Mouse (Mus musculus) hematopoietic stem cell, adult 5-6 weeks (primary cell): Measurements from ENCODE around the gene Hao1. TPM values are rescaled to one million over a fixed set of nuclear protein-coding genes. Genes with fewer than 3 reads are reported as not detected.

Experiments used
- ATAC-seq, 2 experiments: fragments of 125-278 bp in 1 of 2; replicated peaks in 1 of 2; 2 replicates each; pipeline ENCODE4 v1.8.0; 2016 to 2017; ENCODE audit warnings: inconsistent platforms in 2 of 2, mild to moderate bottlenecking in 2 of 2, moderate number of reproducible peaks in 2 of 2, low read depth in 1 of 2, moderate TSS enrichment in 1 of 2; ENCODE audit not compliant: low FRiP score in 2 of 2, poor library complexity in 2 of 2, severe bottlenecking in 2 of 2, insufficient read depth in 1 of 2, low TSS enrichment in 1 of 2
- total RNA-seq: library from RNA; stranded (forward); fragments of 172-1452, 232-1000 nt; gene quantifications from 2 replicates; pipeline ENCODE4 v1.2.3, GENCODE M21; 2017

The Hao1 gene
- not detected in 2 replicates for total RNA-seq

DNA sequence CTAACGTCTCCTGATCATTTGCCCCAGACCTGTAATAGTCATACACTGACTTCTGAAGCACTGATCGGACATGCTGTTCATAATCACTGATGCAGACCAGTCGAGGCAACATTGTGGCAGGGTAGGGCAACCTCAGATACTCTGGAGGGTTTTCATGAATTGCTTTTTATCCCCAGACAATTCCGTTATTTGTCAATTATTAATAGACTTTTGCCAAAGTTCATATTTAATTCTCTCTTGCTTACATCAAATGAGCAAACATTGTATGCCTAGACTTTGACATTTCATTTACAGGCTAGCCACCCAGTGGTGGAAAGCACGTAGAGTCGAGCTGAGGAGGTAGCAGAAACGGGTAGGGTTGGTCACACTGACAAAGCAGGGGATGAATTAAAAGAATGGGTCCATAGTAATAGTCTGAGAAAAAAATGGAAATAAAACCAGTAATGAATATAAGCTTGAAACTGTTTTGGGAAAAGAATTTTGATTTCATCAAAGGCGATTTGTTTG, at the start of gene Hao1:
Gene Hao1 (minus strand): TSS at position 148 of the 507 bp plus-strand sequence.
- no peak for ATAC-seq

GRCm38 (mm10) chr2:134591081-134591694, 37.0 kb upstream of the Hao1 start:
- no peak for ATAC-seq

DNA sequence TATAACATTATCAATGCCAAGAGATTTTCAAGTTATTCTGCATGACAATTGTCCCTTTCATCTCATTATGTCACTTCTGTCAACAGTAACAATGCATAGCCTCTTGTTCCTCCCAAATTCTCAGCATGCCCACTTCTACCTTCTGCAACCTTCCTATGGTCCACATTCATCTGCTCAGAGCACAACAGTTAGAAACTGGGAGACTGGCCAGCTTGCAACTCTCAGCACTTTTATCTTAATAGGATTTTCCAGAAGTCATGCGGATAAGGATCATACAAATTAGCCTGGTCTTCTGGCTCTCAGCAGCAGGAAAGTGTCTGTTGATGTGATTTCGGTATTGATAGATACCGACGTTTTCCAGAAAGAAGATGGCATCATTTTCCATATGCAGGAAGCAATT, 31.1 kb upstream of the Hao1 start:
- no peak for ATAC-seq

DNA sequence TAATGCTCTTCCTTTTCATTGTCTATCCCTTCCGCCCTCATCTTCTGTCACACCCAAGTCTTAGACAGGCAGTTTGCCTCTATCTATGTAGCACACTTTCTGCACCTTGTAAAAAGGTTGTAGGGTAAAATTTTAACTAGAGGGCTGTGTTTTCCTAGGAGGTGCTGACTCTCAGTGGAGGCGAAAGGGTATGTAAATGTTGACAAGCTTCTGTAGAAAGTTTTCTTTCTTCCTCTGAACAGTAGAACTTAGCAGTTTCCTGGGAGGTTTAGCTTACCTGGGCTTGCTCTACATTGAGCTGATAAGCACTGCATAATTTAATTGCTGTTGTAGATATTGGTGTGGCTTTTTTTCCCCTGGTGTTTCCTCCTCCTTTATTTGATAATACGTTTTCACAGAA, 5.3 kb upstream of the Hao1 start:
- ATAC-seq = no peak

DNA sequence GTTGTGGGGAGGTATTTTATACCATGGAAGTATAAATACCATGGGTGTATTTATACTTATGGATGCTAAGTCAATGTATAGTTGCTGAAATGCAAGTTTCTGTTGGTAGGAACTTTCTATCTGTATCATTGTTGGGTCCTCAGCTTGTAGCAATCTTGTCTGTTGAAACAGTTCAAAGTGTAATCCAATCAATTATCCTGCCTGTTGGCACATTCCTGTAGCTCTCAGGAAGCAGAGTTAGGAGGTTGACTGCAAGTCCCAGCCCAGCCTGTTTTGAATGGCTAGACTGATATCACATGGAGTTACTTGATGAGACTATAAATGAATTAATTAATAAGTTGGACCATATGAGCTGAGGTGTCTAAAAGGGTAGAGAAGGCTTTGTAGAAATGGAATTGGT, 1.8 kb downstream of the Hao1 start:
- no peak for ATAC-seq

- ATAC-seq = peak; percentile 51 to 72; a peak in 3 of 4 replicates
Observed at GRCm38 (mm10) chr2:134549770-134550169, 4.4 kb downstream of the Hao1 start.

GRCm38 (mm10) chr2:134545116-134545515, 9.1 kb downstream of the Hao1 start:
- 0 out of 4 replicates have a peak, but pooled peaks of 1 of the 2 experiments have one; percentile 2 for ATAC-seq

GRCm38 (mm10) chr2:134544321-134545065, 9.7 kb downstream of the Hao1 start:
- ATAC-seq = peak; percentile 56 to 62

GRCm38 (mm10) chr2:134543501-134543900, 10.7 kb downstream of the Hao1 start:
- ATAC-seq = no peak

GRCm38 (mm10) chr2:134541019-134541418, 13.1 kb downstream of the Hao1 start:
- peak; percentile 42 to 44; a peak in 2 of 4 replicates for ATAC-seq

DNA sequence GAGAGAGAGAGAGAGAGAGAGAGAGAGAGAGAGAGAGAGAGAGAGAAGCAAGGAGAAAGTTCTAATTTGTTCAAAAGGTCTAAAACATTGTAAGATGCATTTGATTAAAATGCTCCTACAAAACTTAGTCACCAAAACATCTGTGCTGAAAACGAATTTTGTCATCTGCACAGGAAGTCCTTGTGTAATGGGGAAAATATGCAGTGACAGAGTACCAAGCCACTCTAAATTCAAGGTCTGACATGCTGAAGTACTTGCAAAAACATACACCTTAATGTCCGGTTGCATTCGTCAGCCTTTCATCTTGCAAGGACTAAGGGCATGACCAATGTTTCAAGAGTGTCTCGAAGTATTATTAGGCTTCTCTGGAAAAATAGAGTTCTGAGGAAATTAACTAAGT, 15.7 kb downstream of the Hao1 start:
- no peak for ATAC-seq

DNA sequence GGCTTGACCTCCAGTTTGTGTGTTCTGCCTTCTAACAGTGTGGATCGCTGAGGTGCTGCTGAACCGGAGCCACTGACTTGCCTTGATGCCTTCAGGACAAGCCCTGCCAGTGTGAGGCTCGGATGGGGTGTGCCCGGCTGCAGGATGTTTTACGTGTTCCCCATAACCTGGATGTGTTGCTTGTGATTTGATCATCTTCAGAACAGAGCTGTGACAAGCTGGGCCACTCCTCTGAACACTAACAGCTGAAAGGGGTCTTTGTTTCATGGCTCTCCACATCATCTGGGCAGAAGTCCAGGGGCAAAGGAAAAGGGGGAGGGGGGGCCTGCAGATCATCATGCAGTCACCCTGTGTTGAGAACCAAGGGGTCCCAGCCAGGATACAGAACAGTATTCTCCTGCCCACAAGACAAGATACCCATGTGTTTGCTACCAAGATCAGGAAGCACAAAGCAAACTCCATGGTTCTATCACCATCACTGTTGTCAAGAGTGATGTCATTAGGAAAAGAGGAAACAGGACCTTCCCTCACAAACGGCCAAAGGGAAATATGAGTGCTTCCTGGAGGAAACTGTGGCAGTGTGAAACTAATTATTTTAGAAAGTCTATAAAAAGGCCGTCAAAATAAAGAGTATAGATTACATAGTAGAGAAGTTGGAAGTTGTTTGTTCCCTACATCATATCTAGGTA, 25.9 kb downstream of the Hao1 start:
- ATAC-seq = peak in 1 of 2 experiments; percentile 16; a peak in 3 of 4 replicates

DNA sequence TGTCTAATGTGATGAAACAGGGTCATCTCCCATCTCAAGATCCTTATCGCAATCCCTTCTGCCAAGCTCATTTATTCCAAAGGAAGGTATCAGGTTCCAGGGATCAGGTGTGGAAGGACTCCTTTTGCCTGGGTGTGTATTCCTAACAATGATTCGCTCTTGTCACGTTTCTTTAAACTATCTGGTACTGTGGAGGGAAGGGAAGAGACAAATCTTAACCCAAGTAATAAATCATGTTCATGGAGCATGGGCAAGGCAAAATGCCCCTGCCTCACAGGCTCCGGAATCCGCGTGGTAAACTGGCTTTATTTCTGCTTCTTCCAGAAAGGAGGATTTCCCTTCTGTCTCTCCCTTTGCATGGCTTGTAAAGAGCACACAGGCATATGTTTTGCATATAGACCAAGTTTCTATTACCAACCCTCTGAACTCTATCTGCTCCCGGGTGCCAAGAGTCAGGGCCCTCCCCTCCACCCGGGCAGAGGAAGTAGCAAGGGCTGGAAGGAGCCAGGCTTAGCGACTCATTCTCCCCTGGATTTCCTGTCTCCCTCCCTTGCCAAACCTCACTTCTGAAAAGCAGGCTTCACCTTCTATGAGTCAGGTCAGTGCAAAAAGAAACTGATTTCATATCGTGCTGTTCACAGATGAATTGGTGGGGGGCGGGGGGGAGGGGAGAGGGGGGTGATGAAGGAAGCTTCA, 26.6 kb downstream of the Hao1 start:
- peak; percentile 95 to 96 for ATAC-seq

GRCm38 (mm10) chr2:134518042-134518441, 36.1 kb downstream of the Hao1 start:
- ATAC-seq = peak; percentile 74 to 94

DNA sequence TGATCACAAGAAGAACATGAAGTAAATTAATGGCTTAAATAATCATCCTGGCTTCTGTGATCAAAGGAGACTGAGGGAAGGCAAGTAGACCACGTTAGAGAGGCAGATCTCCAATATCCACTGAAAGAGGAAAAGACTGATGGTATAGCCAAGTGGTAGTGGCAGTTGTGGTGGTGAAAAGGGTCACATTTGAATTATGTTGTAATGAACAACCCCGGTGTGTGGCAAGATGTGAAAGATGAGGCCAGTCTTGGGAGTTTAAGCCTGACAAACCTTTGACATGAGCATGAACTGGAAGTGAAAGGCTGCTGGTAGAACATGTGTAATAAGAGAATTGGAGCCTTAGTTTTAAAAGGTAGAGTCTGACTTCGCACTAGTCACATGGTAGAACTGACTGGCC, 54.4 kb downstream of the Hao1 start:
- no peak for ATAC-seq

DNA sequence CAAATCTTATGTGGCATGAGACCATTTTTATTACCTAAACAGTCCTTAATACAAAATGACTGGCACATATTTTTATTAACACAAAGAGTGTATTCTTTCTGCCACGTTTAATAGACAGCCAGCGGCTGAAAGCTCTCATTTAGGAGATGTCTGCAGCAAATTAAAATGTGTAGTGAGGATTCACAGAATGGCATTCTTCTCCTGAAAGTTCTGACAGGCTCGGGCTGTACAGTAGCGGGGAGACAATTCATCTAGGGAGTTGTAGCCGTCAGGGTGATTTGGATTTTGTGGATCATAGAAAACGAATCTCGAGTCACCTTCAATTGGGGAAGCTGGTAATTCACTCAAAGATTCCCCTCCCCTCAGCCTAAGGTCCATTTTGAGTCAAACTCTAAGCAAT, 55.7 kb downstream of the Hao1 start:
- ATAC-seq = no peak

- ATAC-seq = peak in 1 of 2 experiments; percentile 73; a peak in 1 of 4 replicates
Observed at GRCm38 (mm10) chr2:134488671-134489070, 65.5 kb downstream of the Hao1 start.
